Mouse (Mus musculus): ENCODE data around the gene Ogfod3. TPM values are rescaled to one million over a fixed set of nuclear protein-coding genes. Genes with fewer than 3 reads are reported as not detected.
A peak's percentile ranks its signal among the peaks of the same experiment; 100 is the strongest.

The Ogfod3 gene
- total RNA-seq, 2 experiments from 2014 or later = 11.0 to 12.0 TPM

- DNase-seq = no peak
- intact Hi-C loops (cut with DNase I) = loop anchor here (5.0 kb wide), 4 partner anchors 54 to 309 kb away; partner anchors contain the start of gene Tex19.1
Observed at GRCm38 (mm10) chr11:121201436-121202198, 2.9 kb downstream of the Ogfod3 start.

- intact Hi-C loops (cut with DNase I) = loop anchor here (5.0 kb wide), 4 partner anchors 53 to 308 kb away; partner anchors contain the start of gene Tex19.1
- no peak for DNase-seq
Observed at GRCm38 (mm10) chr11:121200781-121201180, 3.7 kb downstream of the Ogfod3 start.

- DNase-seq = no peak
- intact Hi-C loops (cut with DNase I) = loop anchor here (5.0 kb wide), 4 partner anchors 53 to 308 kb away; partner anchors contain the start of gene Tex19.1
Observed at GRCm38 (mm10) chr11:121199851-121200250, 4.7 kb downstream of the Ogfod3 start.

GRCm38 (mm10) chr11:121198622-121199021 lies 5.9 kb downstream of the Ogfod3 start:
- intact Hi-C loops (cut with DNase I) = no loop called here

GRCm38 (mm10) chr11:121193415-121193814 lies 11.1 kb downstream of the Ogfod3 start:
- intact Hi-C loops (cut with DNase I) = no loop called here

More at GRCm38 (mm10) chr11:121198622-121199021, 5.9 kb downstream of the Ogfod3 start:
- no peak for DNase-seq

GRCm38 (mm10) chr11:121192742-121193141 lies 11.8 kb downstream of the Ogfod3 start:
- intact Hi-C loops (cut with DNase I) = no loop called here
- no peak for DNase-seq

More at GRCm38 (mm10) chr11:121193415-121193814, 11.1 kb downstream of the Ogfod3 start:
- DNase-seq = no peak

GRCm38 (mm10) chr11:121189681-121190080 lies 14.8 kb downstream of the Ogfod3 start:
- DNase-seq = no peak
- intact Hi-C loops (cut with DNase I) = no loop called here

GRCm38 (mm10) chr11:121176285-121177270 lies 27.9 kb downstream of the Ogfod3 start:
- intact Hi-C loops (cut with DNase I) = no loop called here
- peak in 1 of 2 experiments; percentile 47 for DNase-seq

- no peak for DNase-seq
- intact Hi-C loops (cut with DNase I) = no loop called here
Observed at GRCm38 (mm10) chr11:121174234-121174633, 30.3 kb downstream of the Ogfod3 start.

- DNase-seq = peak in 1 of 2 experiments; percentile 41
- intact Hi-C loops (cut with DNase I) = no loop called here
Observed at GRCm38 (mm10) chr11:121173203-121173602, 31.3 kb downstream of the Ogfod3 start.

- no peak for DNase-seq
- intact Hi-C loops (cut with DNase I) = no loop called here
Observed at GRCm38 (mm10) chr11:121163751-121164150, 40.8 kb downstream of the Ogfod3 start.

GRCm38 (mm10) chr11:121160636-121161346 lies 43.7 kb downstream of the Ogfod3 start:
- intact Hi-C loops (cut with DNase I) = no loop called here
- peak; percentile 63 to 64 for DNase-seq

GRCm38 (mm10) chr11:121159971-121160370 lies 44.5 kb downstream of the Ogfod3 start, which contains the start of gene Uts2r:
TSS of gene Uts2r (plus strand) at chr11:121160271.
- DNase-seq = no peak
- intact Hi-C loops (cut with DNase I) = loop anchor here (10.0 kb wide), 1 partner anchor 255 kb away; no protein-coding TSS in a partner anchor

- peak; percentile 69 to 79 for DNase-seq
- intact Hi-C loops (cut with DNase I) = loop anchor here (10.0 kb wide), 1 partner anchor 252 kb away; no protein-coding TSS in a partner anchor
Observed at GRCm38 (mm10) chr11:121156411-121156891, 48.1 kb downstream of the Ogfod3 start.

- DNase-seq = no peak
- intact Hi-C loops (cut with DNase I) = loop anchor here (10.0 kb wide), 1 partner anchor 249 kb away; no protein-coding TSS in a partner anchor
Observed at GRCm38 (mm10) chr11:121154203-121154602, 50.3 kb downstream of the Ogfod3 start.

GRCm38 (mm10) chr11:121148193-121148592 lies 56.3 kb downstream of the Ogfod3 start:
- intact Hi-C loops (cut with DNase I) = loop anchor here (5.0 kb wide), 1 partner anchor 54 kb away; the partner anchor contains the start of genes Hexdc and Ogfod3
- DNase-seq = no peak

GRCm38 (mm10) chr11:121145865-121146264 lies 58.6 kb downstream of the Ogfod3 start, which contains the start of gene Tex19.1:
TSS of gene Tex19.1 (plus strand) at chr11:121146143.
- no peak for DNase-seq
- intact Hi-C loops (cut with DNase I) = loop anchor here (5.0 kb wide), 1 partner anchor 56 kb away; the partner anchor contains the start of genes Hexdc and Ogfod3

GRCm38 (mm10) chr11:121143325-121144015 lies 61.0 kb downstream of the Ogfod3 start:
- intact Hi-C loops (cut with DNase I) = no loop called here
- DNase-seq = no peak

GRCm38 (mm10) chr11:121138732-121139131 lies 65.8 kb downstream of the Ogfod3 start:
- intact Hi-C loops (cut with DNase I) = no loop called here
- no peak for DNase-seq

All from gastrocnemius, postnatal 36 days (tissue).